Mouse (Mus musculus) cerebellum, adult (tissue): ENCODE data around the gene Acp5.

Experiments
- ATAC-seq: cut with Nextera tagmentation; 2 replicates; pipeline ENCODE4 v1.9.2; 2017; ENCODE audit warnings: mild to moderate bottlenecking, moderate library complexity, mixed read lengths; ENCODE audit not compliant: insufficient number of reproducible peaks, low FRiP score, low TSS enrichment

Acp5 gene

GRCm38 (mm10) chr9:22115635-22116034 is 19.9 kb downstream of the Acp5 start:
- ATAC-seq = no peak

GRCm38 (mm10) chr9:22108194-22108593 is 27.3 kb downstream of the Acp5 start:
- no peak for ATAC-seq

GRCm38 (mm10) chr9:22099922-22100321 is 35.6 kb downstream of the Acp5 start:
- ATAC-seq = no peak

- no peak for ATAC-seq
These were observed 36.4 kb downstream of the Acp5 start, which contains the start of gene Cnn1 for GRCm38 (mm10) chr9:22098993-22099696. Cnn1 (plus strand) TSS chr9:22099216.

- peak; percentile 64; the same call in 1 of the 2 replicates for ATAC-seq
These were observed 39.6 kb downstream of the Acp5 start for GRCm38 (mm10) chr9:22095854-22096307.

- no peak for ATAC-seq
These were observed 42.8 kb downstream of the Acp5 start for GRCm38 (mm10) chr9:22092746-22093145.

- no peak for ATAC-seq
These were observed 45.5 kb downstream of the Acp5 start for GRCm38 (mm10) chr9:22089986-22090385.

GRCm38 (mm10) chr9:22089281-22089680 is 46.2 kb downstream of the Acp5 start:
- no peak for ATAC-seq

GRCm38 (mm10) chr9:22087034-22087618 is 48.4 kb downstream of the Acp5 start:
- no peak for ATAC-seq

- ATAC-seq = no peak
These were observed 49.5 kb downstream of the Acp5 start for GRCm38 (mm10) chr9:22086012-22086411.

- ATAC-seq = peak; percentile 100
These were observed 50.3 kb downstream of the Acp5 start, which contains the start of gene Ecsit for GRCm38 (mm10) chr9:22085022-22085834. Ecsit (minus strand) TSS chr9:22085438.

- no peak for ATAC-seq
These were observed 50.9 kb downstream of the Acp5 start for GRCm38 (mm10) chr9:22084667-22085021.
